Mouse (Mus musculus) central nervous system, embryonic 14 days (tissue): ENCODE measurements around the gene Rora. TPM values are rescaled to one million over a fixed set of nuclear protein-coding genes. Genes with fewer than 3 reads are reported as not detected.

Experiments
- polyA plus RNA-seq: library from polyadenylated mRNA; depleted of rRNA; stranded (reverse); fragments of >200 nt; gene quantifications from 2 replicates; pipeline ENCODE4 v1.2.3, GENCODE M21; 2012; rRNA removed

Gene Rora
- polyA plus RNA-seq, result 5.9 and 7.2 TPM in 2 replicates

GRCm38 (mm10) chr9:68653211-68654038 lies at the start of gene Rora:
Gene Rora, plus strand, starts transcription at chr9:68653786.

DNA sequence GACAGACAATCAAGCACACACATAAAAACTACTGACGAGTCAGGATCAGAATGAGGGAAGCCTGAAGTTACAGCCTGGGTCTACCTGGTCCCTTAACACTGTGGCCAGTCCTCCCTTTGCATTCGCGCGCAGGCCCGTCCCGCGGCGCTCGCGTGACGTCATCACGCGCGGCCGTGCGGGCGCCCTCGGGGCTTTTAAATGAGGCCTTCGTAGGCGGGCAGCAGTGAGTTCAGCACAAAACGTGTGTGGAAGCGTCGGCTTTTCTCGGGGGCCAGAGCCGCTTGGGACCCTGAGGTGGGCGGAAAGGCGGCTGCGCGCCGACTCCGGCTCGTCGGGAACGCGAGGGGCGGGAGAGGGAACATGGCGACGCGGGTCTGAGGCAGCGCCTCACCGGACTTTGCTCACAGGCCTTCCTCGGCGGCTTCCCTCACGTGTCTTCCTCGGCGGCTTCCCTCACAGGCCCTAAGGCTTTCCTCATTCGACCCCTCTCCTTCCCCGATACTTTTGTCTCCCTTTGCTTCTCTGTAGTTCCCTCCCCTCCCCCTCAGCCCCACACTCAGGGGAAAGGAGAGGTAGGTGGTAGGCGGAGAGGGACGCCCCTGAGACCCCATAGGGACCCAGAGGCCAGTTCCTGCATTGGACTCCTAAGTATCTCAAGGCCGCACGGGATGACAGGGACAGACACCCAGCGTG lies 744.3 kb downstream of the Rora start, which contains the start of gene Ice2:
Ice2 (plus strand) TSS at position 147 of the 693 bp plus-strand sequence.

